Mouse (Mus musculus) thymus, postnatal 0 days (tissue): ENCODE measurements at regions not wholly inside any gene's neighbourhood (a gene's known extent, or its start where the extent isn't known, plus 50 kb on each side); places are given as distances from the start of the nearest gene placed in this dataset.

Experiments used
- DNase-seq: peaks from one replicate; pipeline ENCODE4 v3.0.0-alpha.2; 2015; ENCODE audit warnings: low spot score

DNA sequence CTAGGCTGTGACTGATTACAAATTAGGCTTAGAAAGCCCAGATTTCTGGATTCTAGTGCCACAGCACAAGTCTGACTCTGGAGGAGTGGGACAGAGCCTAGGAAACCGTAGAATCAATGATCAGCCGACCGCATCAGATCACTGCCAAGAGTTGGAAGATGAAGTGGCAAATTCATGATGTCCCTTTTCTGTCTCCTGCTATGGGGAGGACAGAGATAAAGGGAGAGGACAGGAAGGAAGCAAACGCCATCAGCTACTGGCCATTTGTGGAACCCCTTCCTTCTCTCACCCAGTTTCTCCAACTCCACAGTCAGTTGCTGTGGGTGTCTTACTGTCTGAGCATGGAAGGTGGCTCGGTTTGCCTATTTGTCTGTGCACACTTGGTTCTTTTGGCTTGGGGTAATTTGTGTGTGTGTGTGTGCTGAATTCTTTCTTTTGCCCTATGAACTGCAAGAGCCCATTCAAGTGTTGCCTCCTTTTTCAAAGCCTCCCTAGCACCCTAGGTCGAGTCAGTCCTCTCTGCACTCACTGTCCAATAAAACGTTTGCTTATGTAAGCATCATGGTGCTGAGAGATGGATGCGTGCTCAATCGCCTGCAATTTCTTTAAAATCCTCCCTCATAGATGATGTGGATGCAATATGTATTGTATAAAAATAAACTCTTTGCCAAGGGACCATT is 231.7 kb upstream of the Krr1 start:
- DNase-seq = no peak

- no peak for DNase-seq
Observed at GRCm38 (mm10) chr10:111741301-111741945, 231.0 kb upstream of the Krr1 start.

DNA sequence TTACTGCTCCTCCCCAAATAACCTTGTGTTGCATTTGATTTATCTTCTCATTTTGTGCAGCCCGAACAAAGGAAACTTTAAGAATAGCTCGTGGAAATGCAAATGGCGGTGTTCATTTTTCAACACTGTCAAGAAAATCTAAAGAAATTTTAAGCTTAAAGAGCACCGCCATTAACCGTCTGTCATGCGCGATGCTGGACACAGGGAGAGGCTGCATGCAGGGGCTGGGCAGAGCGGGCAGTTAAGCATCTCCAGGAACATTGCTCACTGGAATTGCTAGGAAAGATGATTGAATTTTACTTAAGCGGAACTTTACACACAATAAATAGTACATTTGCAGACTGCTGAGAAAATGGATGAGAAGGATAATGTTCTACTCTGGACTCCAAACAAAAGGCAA is 229.2 kb upstream of the Krr1 start:
- DNase-seq = no peak

DNA sequence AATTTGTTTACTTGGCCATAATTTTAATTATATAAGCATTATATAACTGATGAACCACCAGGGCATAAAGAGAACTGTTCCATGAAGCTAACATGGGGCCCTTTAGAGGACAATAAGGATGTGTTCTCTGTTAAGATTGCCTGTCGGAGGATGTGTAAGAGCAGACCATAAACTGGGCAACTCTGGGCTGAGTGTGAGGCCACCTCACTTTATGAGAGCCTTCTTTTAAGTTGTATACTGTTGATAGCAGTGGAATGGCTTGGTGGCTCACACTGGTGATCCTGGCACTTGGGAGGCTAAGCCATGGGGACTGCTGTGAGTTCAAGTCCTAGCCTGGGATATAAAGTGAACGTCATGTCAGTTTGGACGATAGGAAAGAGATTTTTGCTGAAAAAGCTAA is 227.3 kb upstream of the Krr1 start:
- DNase-seq = no peak

GRCm38 (mm10) chr10:111746067-111746878 is 226.2 kb upstream of the Krr1 start:
- no peak for DNase-seq

DNA sequence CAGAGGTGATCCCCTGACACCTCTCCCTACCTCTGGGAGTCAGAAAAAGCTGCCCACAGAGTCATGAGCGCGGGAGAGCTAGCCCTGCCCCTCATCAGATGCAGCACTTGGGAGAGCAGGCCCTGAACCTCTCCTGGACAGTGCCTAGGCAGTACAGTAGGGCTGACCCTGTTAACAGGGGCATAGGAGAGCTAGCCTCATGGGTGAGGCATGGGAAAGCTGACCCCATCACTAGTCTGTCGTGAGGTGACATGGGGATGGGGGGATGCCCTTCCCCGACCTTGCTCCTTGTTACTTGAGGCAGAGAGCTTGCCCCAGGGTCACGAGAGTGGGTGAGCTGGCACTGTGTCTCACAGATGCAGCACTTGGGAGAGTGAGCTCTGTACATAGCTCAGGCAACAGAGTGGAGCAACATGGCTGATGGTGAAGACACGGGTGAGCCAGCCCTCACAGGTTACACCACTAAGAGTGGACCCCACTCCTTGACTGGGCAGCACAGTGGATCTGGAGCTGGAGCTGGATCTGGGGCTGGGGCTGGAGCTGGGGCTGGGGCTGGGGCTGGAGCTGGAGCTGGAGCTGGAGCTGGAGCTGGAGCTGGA is 225.5 kb upstream of the Krr1 start:
- DNase-seq = no peak

DNA sequence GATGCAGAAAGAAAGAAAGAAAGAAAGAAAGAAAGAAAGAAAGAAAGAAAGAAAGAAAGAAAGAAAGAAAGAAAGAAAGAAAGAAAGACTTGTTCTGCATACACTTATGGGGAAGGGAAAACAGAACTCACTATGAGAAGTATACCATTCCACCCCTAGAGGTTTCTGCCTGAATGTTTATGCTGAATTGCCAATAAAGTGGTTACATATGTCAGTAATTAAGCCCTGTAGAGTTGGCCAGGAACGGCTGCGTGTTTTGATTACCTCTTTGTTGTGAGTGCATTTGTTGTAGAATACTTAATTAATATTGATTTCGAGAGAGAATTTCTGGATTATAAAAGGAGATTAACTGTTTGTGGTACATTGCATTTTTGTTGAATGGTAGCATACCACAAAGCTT is 224.0 kb upstream of the Krr1 start:
- DNase-seq = no peak

GRCm38 (mm10) chr10:111753646-111754045 is 218.8 kb upstream of the Krr1 start:
- DNase-seq = no peak

DNA sequence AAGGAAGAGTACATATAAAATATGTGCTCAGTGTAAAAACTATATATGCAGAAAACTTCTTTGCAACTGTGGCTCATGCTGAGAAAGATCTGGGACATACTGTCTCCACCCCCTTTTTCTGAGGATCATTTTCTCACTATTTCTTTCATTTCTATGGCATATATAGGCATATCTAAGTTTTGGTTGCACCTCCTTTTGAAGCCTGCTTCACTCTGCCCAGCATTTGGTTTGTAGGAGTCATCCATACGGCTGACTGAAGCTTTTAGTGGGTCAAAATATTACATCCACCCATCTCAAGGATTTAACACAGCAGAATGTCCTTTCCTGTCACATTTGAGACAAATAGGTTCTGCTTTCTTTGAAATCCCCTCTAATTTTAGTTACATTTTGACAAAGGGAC is 216.5 kb upstream of the Krr1 start:
- DNase-seq = no peak

DNA sequence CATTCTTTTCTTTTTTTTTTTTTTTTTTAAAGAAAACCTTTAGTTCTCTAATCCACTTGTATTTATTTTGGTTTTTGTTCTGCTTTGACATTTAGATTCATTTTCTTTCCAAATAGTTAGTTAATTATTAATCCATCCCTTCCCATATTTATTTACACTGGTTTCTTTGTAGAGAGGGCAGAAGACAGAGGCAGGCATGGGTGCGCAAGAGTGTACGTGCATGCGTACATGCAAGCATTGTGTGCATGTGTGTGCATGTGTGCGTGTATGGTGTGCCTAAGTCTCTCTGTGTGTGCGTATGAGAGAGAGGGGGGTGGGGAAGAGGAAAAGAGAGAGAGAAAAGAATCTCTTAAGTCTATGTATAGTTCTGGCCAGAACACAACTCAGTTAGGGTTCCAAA is 215.9 kb upstream of the Krr1 start:
- DNase-seq = no peak

DNA sequence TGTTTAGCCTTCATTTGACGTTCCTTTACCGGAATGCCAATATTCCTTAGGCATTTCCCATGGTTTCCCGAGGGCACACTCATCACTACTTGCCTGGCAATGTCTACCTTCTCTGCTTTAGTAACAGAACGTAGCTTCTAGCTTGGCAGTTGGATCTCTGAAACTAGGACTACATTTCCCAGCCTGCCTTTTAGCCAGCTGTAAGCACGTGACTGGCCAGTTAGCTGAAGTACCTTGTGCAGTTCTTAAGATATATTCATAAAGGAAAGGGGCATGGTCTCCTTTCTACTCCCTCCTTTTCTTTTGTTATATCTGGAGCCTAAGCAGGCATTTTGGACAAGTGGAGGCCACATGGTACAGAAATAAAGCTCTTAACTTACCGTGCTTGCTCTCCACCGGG is 214.8 kb upstream of the Krr1 start:
- DNase-seq = no peak

DNA sequence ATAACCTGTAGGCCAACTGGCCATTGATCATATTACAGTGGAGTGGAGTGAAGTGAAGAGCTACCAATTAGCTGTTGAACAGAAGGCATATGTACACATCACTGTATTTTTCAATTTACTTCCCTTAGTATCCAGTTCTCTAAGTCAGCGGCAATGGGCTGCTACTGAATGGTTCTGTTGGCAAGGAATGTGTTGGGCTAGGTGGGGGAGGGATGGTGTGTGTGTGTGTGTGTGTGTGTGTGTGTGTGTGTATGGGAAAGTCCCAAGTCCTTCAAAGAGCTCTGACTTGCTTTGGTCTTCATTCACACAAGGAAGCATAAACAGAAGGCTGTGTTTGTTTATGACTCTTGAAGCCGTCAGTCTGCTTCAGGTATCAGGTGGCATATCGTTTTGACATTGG is 213.0 kb upstream of the Krr1 start:
- no peak for DNase-seq

- DNase-seq = no peak
Observed at GRCm38 (mm10) chr10:111762751-111763528, 209.5 kb upstream of the Krr1 start.

GRCm38 (mm10) chr10:111767011-111767720 is 205.3 kb upstream of the Krr1 start:
- no peak for DNase-seq

DNA sequence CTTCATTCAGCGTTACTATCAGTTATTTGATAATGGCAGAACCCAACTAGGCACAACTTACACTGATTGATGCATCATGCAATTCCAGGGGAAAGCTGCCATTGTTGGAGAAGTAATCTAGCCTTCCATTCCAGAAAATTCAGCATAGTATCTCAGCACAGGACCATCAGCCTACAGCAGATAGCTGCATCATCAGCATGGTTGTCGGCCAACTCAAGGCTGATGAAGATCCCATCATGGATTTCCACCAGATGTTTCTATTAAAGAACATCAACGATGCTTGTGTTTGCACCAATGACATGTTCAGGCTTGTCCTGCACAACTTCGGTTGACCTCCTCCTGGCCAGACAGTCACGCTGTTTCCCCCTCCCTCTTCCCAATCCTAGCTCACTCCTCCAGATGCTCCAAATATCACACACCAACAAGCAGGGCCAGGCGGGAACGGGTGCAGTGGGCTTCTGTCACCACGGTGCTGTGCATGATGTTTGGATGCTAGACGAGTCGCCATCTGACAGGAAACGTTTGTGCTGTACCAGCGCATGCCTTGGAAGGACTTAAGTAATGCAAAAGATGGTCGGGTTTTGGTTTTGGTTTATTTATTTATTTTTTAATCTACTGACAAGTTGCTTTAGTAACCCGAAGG is 204.5 kb upstream of the Krr1 start:
- no peak for DNase-seq

DNA sequence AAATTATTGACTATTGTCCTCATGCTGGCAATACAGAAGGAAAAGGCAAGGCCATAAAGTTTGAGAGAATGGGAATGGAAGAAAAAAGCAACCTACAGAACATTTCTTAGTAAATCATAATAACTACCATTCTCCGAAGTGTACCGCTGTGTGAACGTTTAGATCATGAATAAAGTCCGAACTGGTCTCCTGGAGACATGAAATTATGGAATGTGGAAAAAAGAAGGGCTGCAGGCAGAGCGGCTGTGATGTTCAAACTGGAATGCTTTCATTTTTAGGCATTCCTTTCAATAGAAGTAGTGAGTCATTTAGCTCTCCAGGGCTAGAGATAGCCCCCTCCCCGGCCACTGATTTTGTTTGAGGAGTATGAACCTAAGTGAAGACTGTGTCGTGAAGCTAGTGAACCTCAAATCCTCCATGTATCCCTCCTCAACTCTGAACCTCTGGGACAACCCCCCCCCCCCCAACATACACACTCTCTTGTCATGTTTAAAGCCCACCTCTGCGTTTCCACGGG is 202.9 kb upstream of the Krr1 start:
- no peak for DNase-seq

GRCm38 (mm10) chr10:111770027-111770426 is 202.4 kb upstream of the Krr1 start:
- DNase-seq = no peak

DNA sequence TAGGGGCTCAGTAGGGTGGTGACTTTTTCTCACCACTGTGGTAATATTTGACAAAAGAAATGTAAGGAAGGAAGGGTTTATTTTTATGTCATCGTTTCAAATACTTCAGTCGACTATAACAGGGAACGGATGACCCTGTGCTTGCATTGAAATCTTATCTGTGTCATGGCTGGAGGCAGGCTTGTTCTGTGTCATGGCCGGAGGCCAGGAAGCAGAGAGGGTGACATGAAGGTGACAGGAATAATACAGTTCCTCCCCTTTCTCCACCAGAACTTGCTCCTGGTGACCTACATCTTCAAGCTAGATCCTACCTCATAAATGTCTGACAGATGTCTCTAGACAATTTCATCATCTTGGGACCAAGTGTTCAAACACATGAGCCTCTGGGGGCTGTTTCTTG is 201.5 kb upstream of the Krr1 start:
- no peak for DNase-seq

- no peak for DNase-seq
Observed at GRCm38 (mm10) chr10:111777559-111777958, 194.9 kb upstream of the Krr1 start.

DNA sequence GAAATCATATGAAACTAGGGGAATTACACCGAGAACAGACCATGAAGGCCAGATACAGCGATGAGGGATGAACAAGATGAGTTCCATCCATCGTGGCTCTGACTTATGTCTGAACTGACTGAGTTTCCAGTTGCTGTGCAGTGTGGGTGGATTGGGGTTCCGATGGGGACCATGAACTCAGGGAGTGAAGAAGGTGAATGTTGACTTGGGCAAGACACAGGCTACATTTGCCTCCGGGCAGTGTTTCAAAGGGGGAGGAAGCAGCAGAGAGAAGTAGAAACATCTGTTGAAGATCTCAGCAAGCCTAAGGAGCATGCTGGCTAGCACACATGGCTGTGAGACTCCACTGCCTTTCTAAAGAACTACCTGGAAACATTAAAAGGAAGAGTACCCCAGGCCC is 194.4 kb upstream of the Krr1 start:
- no peak for DNase-seq
